ENCODE assay signal across 19 mouse cellular contexts in genomic region chr1:54597594-54598217, GRCm38 (mm10). TPM values are rescaled to one million over a fixed set of nuclear protein-coding genes. Genes with fewer than 3 reads are reported as not detected.
A peak's percentile ranks its signal among the peaks of the same experiment; 100 is the strongest.
DNase-seq lines count a peak whose midpoint lies in the region; ATAC-seq and TF ChIP-seq lines count a peak whose summit lies in the region.
"Had no signal": no experiment of that assay in that cellular context is flagged by ENCODE, and none has a peak within 500 bp of the region (broad histone marks: within the 10 kb centered on the region; RNA-seq: fewer than 3 reads in every experiment).

No protein-coding gene starts in this region.

- TF ChIP-seq CTCF in lung, embryonic 14.5 days (IDR thresholded peaks at IDR 0.05; ENCODE audit: low read depth), result no peak

- no peak overlapping the region for H3K27ac ChIP-seq in forebrain, embryonic 14.5 days (ENCODE audit: low read depth, low read length)
- H3K27ac ChIP-seq in forebrain, embryonic 12.5 days, result no peak overlapping the region
- H3K27ac ChIP-seq in lung, embryonic 14.5 days (ENCODE audit: low read depth), result no peak overlapping the region
- H3K27ac ChIP-seq in forebrain, embryonic 16.5 days (ENCODE audit: low read length), result no peak overlapping the region
- H3K27ac ChIP-seq: embryonic facial prominence, embryonic 12.5 days; gastrocnemius, adult 2 months; hindbrain, embryonic 10.5 days; hindbrain, embryonic 14.5 days had no signal

- no peaks in the 10 kb centered on the region for H3K36me3 ChIP-seq in forebrain, embryonic 14.5 days (ENCODE audit: control insufficient read depth, insufficient read depth, low read length)
- H3K36me3 ChIP-seq in forebrain, embryonic 12.5 days (replicated peaks), result no peaks in the 10 kb centered on the region
- H3K36me3 ChIP-seq in lung, embryonic 14.5 days (ENCODE audit: insufficient read depth), result no peaks in the 10 kb centered on the region
- H3K36me3 ChIP-seq in forebrain, embryonic 16.5 days (ENCODE audit: control insufficient read depth, insufficient read depth), result no peaks in the 10 kb centered on the region
- H3K36me3 ChIP-seq: embryonic facial prominence, embryonic 12.5 days; heart, embryonic 12.5 days; hindbrain, embryonic 10.5 days had no signal

- DNase-seq in forebrain, embryonic 14.5 days (ENCODE audit: low spot score), result peak; percentile 48
- DNase-seq in lung, embryonic 14.5 days, result peak; percentile 46
- no peak for DNase-seq in lung, postnatal 14 days
- DNase-seq in kidney, postnatal 25 days, result no peak
- DNase-seq: adrenal gland, postnatal 14 days; cerebellum, adult 2 months; cerebellum, postnatal 10 days; gastrocnemius, adult 2 months; gastrocnemius, postnatal 25 days had no signal

- no peak overlapping the region for H3K4me2 ChIP-seq in forebrain, embryonic 14.5 days (ENCODE audit: low read length)
- no peak overlapping the region for H3K4me2 ChIP-seq in forebrain, embryonic 12.5 days
- no peak overlapping the region for H3K4me2 ChIP-seq in lung, embryonic 14.5 days
- no peak overlapping the region for H3K4me2 ChIP-seq in forebrain, embryonic 16.5 days (ENCODE audit: low read length)
- H3K4me2 ChIP-seq: embryonic facial prominence, embryonic 12.5 days; heart, embryonic 12.5 days; hindbrain, embryonic 14.5 days had no signal

- H3K9ac ChIP-seq in forebrain, embryonic 14.5 days (ENCODE audit: low read length), result no peak overlapping the region
- H3K9ac ChIP-seq in forebrain, embryonic 12.5 days, result no peak overlapping the region
- H3K9ac ChIP-seq in lung, embryonic 14.5 days, result no peak overlapping the region
- H3K9ac ChIP-seq in forebrain, embryonic 16.5 days (replicated peaks; ENCODE audit: low read depth, low read length), result no peak overlapping the region
- H3K9ac ChIP-seq: embryonic facial prominence, embryonic 12.5 days; heart, embryonic 12.5 days; hindbrain, embryonic 14.5 days had no signal

- no peak overlapping the region for H3K4me3 ChIP-seq in forebrain, embryonic 14.5 days (ENCODE audit: low read depth, low read length)
- H3K4me3 ChIP-seq in forebrain, embryonic 12.5 days (replicated peaks), result no peak overlapping the region
- no peak overlapping the region for H3K4me3 ChIP-seq in lung, embryonic 14.5 days (ENCODE audit: low read depth, low read length)
- no peak overlapping the region for H3K4me3 ChIP-seq in forebrain, embryonic 16.5 days (replicated peaks; ENCODE audit: low read length)
- H3K4me3 ChIP-seq: embryonic facial prominence, embryonic 12.5 days; gastrocnemius, adult 2 months; heart, embryonic 12.5 days; hindbrain, embryonic 10.5 days had no signal

- 81% methylated on average over 4 of the region's 4 CpGs for WGBS in forebrain, embryonic 14.5 days
- 90% methylated on average over 4 of the region's 4 CpGs for WGBS in forebrain, embryonic 12.5 days
- WGBS in lung, embryonic 14.5 days, result 54% methylated on average over 4 of the region's 4 CpGs
- WGBS in forebrain, embryonic 16.5 days, result 60% methylated on average over 4 of the region's 4 CpGs

- H3K9me3 ChIP-seq in forebrain, embryonic 14.5 days (replicated peaks; ENCODE audit: control insufficient read depth, low read length), result peaks cover 4% of the 10 kb centered on the region; the same call in 1 of the 2 replicates
- H3K9me3 ChIP-seq in forebrain, embryonic 12.5 days, result 0 out of 2 replicates have a peak, but pooled peaks cover 3% of the 10 kb centered on the region
- no peaks in the 10 kb centered on the region for H3K9me3 ChIP-seq in lung, embryonic 14.5 days (ENCODE audit: low read depth, low read length)
- H3K9me3 ChIP-seq in forebrain, embryonic 16.5 days (ENCODE audit: control insufficient read depth, low read length), result no peaks in the 10 kb centered on the region
- H3K9me3 ChIP-seq: embryonic facial prominence, embryonic 12.5 days; hindbrain, embryonic 10.5 days had no signal

- no peak for ATAC-seq in forebrain, embryonic 14.5 days
- ATAC-seq in forebrain, embryonic 12.5 days (ENCODE audit: low FRiP score), result no peak
- no peak for ATAC-seq in lung, embryonic 14.5 days (ENCODE audit: insufficient read depth)
- peak; percentile 73 for ATAC-seq in forebrain, embryonic 16.5 days
- ATAC-seq: activated CD4-positive, CD25-positive, alpha-beta regulatory T cell, adult 4 months; intestine, postnatal 0 days; Patski had no signal

- H3K27me3 ChIP-seq in forebrain, embryonic 14.5 days (replicated peaks; ENCODE audit: control insufficient read depth, insufficient read depth, low read length), result no peaks in the 10 kb centered on the region
- H3K27me3 ChIP-seq in forebrain, embryonic 12.5 days, result no peaks in the 10 kb centered on the region
- no peaks in the 10 kb centered on the region for H3K27me3 ChIP-seq in lung, embryonic 14.5 days (ENCODE audit: insufficient read depth, low read length)
- H3K27me3 ChIP-seq in forebrain, embryonic 16.5 days (replicated peaks; ENCODE audit: control insufficient read depth, insufficient read depth, low read length), result no peaks in the 10 kb centered on the region
- H3K27me3 ChIP-seq: CH12.LX; embryonic facial prominence, embryonic 12.5 days; heart, embryonic 12.5 days; Patski had no signal

- H3K4me1 ChIP-seq in forebrain, embryonic 14.5 days (ENCODE audit: control insufficient read depth, insufficient read depth, low read length), result no peaks in the 10 kb centered on the region
- H3K4me1 ChIP-seq in forebrain, embryonic 12.5 days, result no peaks in the 10 kb centered on the region
- no peaks in the 10 kb centered on the region for H3K4me1 ChIP-seq in lung, embryonic 14.5 days (ENCODE audit: insufficient read depth)
- H3K4me1 ChIP-seq in forebrain, embryonic 16.5 days (replicated peaks; ENCODE audit: control insufficient read depth, insufficient read depth, low read length), result peaks cover 5% of the 10 kb centered on the region
- H3K4me1 ChIP-seq: embryonic facial prominence, embryonic 12.5 days; heart, embryonic 12.5 days; hindbrain, embryonic 10.5 days had no signal

RNA-seq across cellular contexts. Expression of gene Pgap1, which starts 40.2 kb away (rescaled TPM):
- 33.3 and 48.9 TPM in 2 replicates for polyA plus RNA-seq in forebrain, embryonic 14.5 days (2014; fragmentation: Nextera tagmentation; extraction: Ambion mirVana)
- 30.0 and 32.1 TPM in 2 replicates for polyA plus RNA-seq in forebrain, embryonic 12.5 days (2016; fragmentation: Nextera tagmentation; extraction: Ambion mirVana)
- 8.3 and 8.8 TPM in 2 replicates for polyA plus RNA-seq in lung, embryonic 14.5 days (2014; fragmentation: Nextera tagmentation; extraction: Ambion mirVana)
- 31.2 and 33.3 TPM in 2 replicates for polyA plus RNA-seq in forebrain, embryonic 16.5 days (2015; fragmentation: Nextera tagmentation; extraction: Ambion mirVana)

Comparison
In these comparisons a context has a peak if more than half of its experiments do, and no peak if none do; other contexts are left out.
1. DNase-seq: peak in forebrain, embryonic 14.5 days (single experiment) and lung, embryonic 14.5 days (single experiment); none in lung, postnatal 14 days (single experiment) and kidney, postnatal 25 days (0 of 2).